Mouse (Mus musculus) R1 (cell line): ENCODE results near the gene Ces3a.
A peak's percentile ranks its signal among the peaks of the same experiment; 100 is the strongest.
"Not testable (repeated sequence)": the region's sequence is repeated elsewhere in the genome, so short reads cannot be mapped to it uniquely, and the experiment has no call there.

Source experiments
- DNase-seq: peaks from one replicate; pipeline ENCODE4 v3.0.0-alpha.2; 2018; ENCODE audit warnings: low read depth, low spot score

The Ces3a gene

GRCm38 (mm10) chr8:105093992-105094391 is 45.6 kb downstream of the Ces3a start:
- no peak for DNase-seq

- peak; percentile 87 for DNase-seq
Observed at GRCm38 (mm10) chr8:105102101-105102785, 53.8 kb downstream of the Ces3a start.

- not testable (repeated sequence) for DNase-seq
Observed at GRCm38 (mm10) chr8:105103701-105104100, 55.3 kb downstream of the Ces3a start.

GRCm38 (mm10) chr8:105104220-105104619 is 55.8 kb downstream of the Ces3a start:
- no peak for DNase-seq
